In genomic region chr13:24280439-24281431, GRCm38 (mm10) we compare ENCODE assay signal across 7 mouse cellular contexts. TPM values are rescaled to one million over a fixed set of nuclear protein-coding genes. Genes with fewer than 3 reads are reported as not detected.
A peak's percentile ranks its signal among the peaks of the same experiment; 100 is the strongest.
DNase-seq lines count a peak whose midpoint lies in the region; ATAC-seq and TF ChIP-seq lines count a peak whose summit lies in the region.

Gene Carmil1, minus strand, starts transcription at chr13:24280795.

- H3K36me3 ChIP-seq in embryonic facial prominence, embryonic 11.5 days (replicated peaks; ENCODE audit: control insufficient read depth, insufficient read depth, low read depth, low read length), result no peaks in the 10 kb centered on the region
- no peaks in the 10 kb centered on the region for H3K36me3 ChIP-seq in heart, adult 2 months (ENCODE audit: control insufficient read depth, insufficient read depth, low read length)
- peaks cover 6% of the 10 kb centered on the region; the same call in 1 of the 2 replicates for H3K36me3 ChIP-seq in limb, embryonic 13.5 days
- no peaks in the 10 kb centered on the region for H3K36me3 ChIP-seq in midbrain, embryonic 15.5 days (replicated peaks)

- peak within 1 kb of the TSS; percentile 92 for H3K27ac ChIP-seq in embryonic facial prominence, embryonic 11.5 days (replicated peaks; ENCODE audit: low read depth, low read length)
- peak within 1 kb of the TSS; percentile 66 for H3K27ac ChIP-seq in heart, adult 2 months
- peak within 1 kb of the TSS; percentile 96 for H3K27ac ChIP-seq in limb, embryonic 13.5 days
- H3K27ac ChIP-seq in midbrain, embryonic 15.5 days, result peak within 1 kb of the TSS; percentile 98

- TF ChIP-seq EP300 in heart, adult 2 months (IDR thresholded peaks at IDR 0.05; ENCODE audit: insufficient read depth, low read depth, low read length), result no peak

- ATAC-seq in embryonic facial prominence, embryonic 11.5 days (replicated peaks; ENCODE audit: insufficient number of reproducible peaks, low FRiP score, low TSS enrichment, low read depth), result peak; percentile 98
- peak; percentile 98 for ATAC-seq in limb, embryonic 13.5 days (ENCODE audit: low FRiP score, low read depth)
- peak; percentile 99 for ATAC-seq in midbrain, embryonic 15.5 days (replicated peaks)

- H3K4me2 ChIP-seq in embryonic facial prominence, embryonic 11.5 days (ENCODE audit: low read depth, low read length), result peak within 1 kb of the TSS; percentile 89
- peak within 1 kb of the TSS; percentile 88 for H3K4me2 ChIP-seq in limb, embryonic 13.5 days (replicated peaks)
- peak within 1 kb of the TSS; percentile 88 for H3K4me2 ChIP-seq in midbrain, embryonic 15.5 days

- 0 out of 2 replicates have a peak, but pooled peaks have one; percentile 39 for TF ChIP-seq POLR2A in heart, adult 2 months (IDR thresholded peaks at IDR 0.05; ENCODE audit: insufficient read depth, low read depth, low read length)

- H3K4me1 ChIP-seq in embryonic facial prominence, embryonic 11.5 days (ENCODE audit: control insufficient read depth, insufficient read depth, low read length), result no peaks in the 10 kb centered on the region; the same call in 1 of the 2 replicates
- no peaks in the 10 kb centered on the region; the same call in 1 of the 2 replicates for H3K4me1 ChIP-seq in heart, adult 2 months (ENCODE audit: control insufficient read depth, insufficient read depth, low read length)
- H3K4me1 ChIP-seq in limb, embryonic 13.5 days, result peaks cover 30% of the 10 kb centered on the region
- peaks cover 22% of the 10 kb centered on the region for H3K4me1 ChIP-seq in midbrain, embryonic 15.5 days

- DNase-seq in adrenal gland, postnatal 14 days, result peak; percentile 91
- peak; percentile 90 for DNase-seq in embryonic facial prominence, embryonic 11.5 days (ENCODE audit: low spot score)
- peak; percentile 84 to 88 for DNase-seq in heart, adult 2 months
- DNase-seq in kidney, adult 9 months, result peak; percentile 88
- peak; percentile 29 to 69 for DNase-seq in spleen, postnatal 10 days (ENCODE audit: low spot score in 2 of 2)

- under 1% methylated on average over 91 of the region's 96 CpGs for WGBS in embryonic facial prominence, embryonic 11.5 days
- under 1% methylated on average over 90 of the region's 96 CpGs for WGBS in heart, adult 2 months
- WGBS in limb, embryonic 13.5 days, result under 1% methylated on average over 80 of the region's 96 CpGs
- WGBS in midbrain, embryonic 15.5 days, result under 1% methylated on average over 94 of the region's 96 CpGs

- peak within 1 kb of the TSS; percentile 59 for H3K4me3 ChIP-seq in embryonic facial prominence, embryonic 11.5 days (ENCODE audit: low read depth, low read length)
- peak within 1 kb of the TSS; percentile 63 for H3K4me3 ChIP-seq in heart, adult 2 months
- H3K4me3 ChIP-seq in limb, embryonic 13.5 days, result peak within 1 kb of the TSS; percentile 76
- peak within 1 kb of the TSS; percentile 87 for H3K4me3 ChIP-seq in midbrain, embryonic 15.5 days

- peak within 1 kb of the TSS; percentile 88 for H3K9ac ChIP-seq in embryonic facial prominence, embryonic 11.5 days (replicated peaks; ENCODE audit: low read length)
- H3K9ac ChIP-seq in heart, adult 2 months (ENCODE audit: low read depth, low read length), result peak within 1 kb of the TSS; percentile 83
- peak within 1 kb of the TSS; percentile 81 for H3K9ac ChIP-seq in limb, embryonic 13.5 days
- peak within 1 kb of the TSS; percentile 95 for H3K9ac ChIP-seq in midbrain, embryonic 15.5 days

- H3K27me3 ChIP-seq in embryonic facial prominence, embryonic 11.5 days (ENCODE audit: control insufficient read depth, insufficient read depth, low read length), result no peaks in the 10 kb centered on the region
- no peaks in the 10 kb centered on the region for H3K27me3 ChIP-seq in heart, adult 2 months (ENCODE audit: control insufficient read depth, insufficient read depth, low read length)
- no peaks in the 10 kb centered on the region for H3K27me3 ChIP-seq in limb, embryonic 13.5 days
- H3K27me3 ChIP-seq in midbrain, embryonic 15.5 days (replicated peaks), result no peaks in the 10 kb centered on the region

- TF ChIP-seq CTCF in heart, adult 2 months (IDR thresholded peaks at IDR 0.05), result peak; percentile 78

- intact Hi-C loops in heart, adult 2 months (cut with DNase I), result loop anchor here (1.0 to 5.0 kb wide), 3 partner anchors 167 to 448 kb away; no protein-coding TSS in a partner anchor

- H3K79me2 ChIP-seq in heart, adult 2 months (replicated peaks; ENCODE audit: control insufficient read depth, insufficient read depth, low read length), result no peaks in the 10 kb centered on the region

- no peaks in the 10 kb centered on the region for H3K9me3 ChIP-seq in embryonic facial prominence, embryonic 11.5 days (replicated peaks; ENCODE audit: control insufficient read depth, low read length)
- no peaks in the 10 kb centered on the region for H3K9me3 ChIP-seq in limb, embryonic 13.5 days
- H3K9me3 ChIP-seq in midbrain, embryonic 15.5 days, result no peaks in the 10 kb centered on the region

RNA-seq across cellular contexts. Expression of gene Carmil1, which starts in this region (rescaled TPM):
- 33.2 and 40.4 TPM in 2 replicates for total RNA-seq in adrenal gland, postnatal 14 days (2021)
- 24.0 and 25.0 TPM in 2 replicates for polyA plus RNA-seq in embryonic facial prominence, embryonic 11.5 days (2014; fragmentation: Nextera tagmentation; extraction: Ambion mirVana)
- total RNA-seq in heart, adult 2 months (2021), result 1 to 10 TPM; 4.4 to 6.9 TPM
- 1.2 and 1.4 TPM in 2 replicates for polyA plus RNA-seq in heart, adult 2 months (2012; rRNA removed)
- 44.7 and 44.8 TPM in 2 replicates for polyA plus RNA-seq in limb, embryonic 13.5 days (2015; fragmentation: Nextera tagmentation; extraction: Ambion mirVana)
- 33.4 and 41.3 TPM in 2 replicates for polyA plus RNA-seq in midbrain, embryonic 15.5 days (2015; fragmentation: Nextera tagmentation; extraction: Ambion mirVana)

Comparison
In these comparisons a context has a peak if more than half of its experiments do, and no peak if none do; other contexts are left out.
1. Peak in every context shown above with its lines: DNase-seq, ATAC-seq, H3K4me3 ChIP-seq and H3K27ac ChIP-seq.
2. RNA of gene Carmil1 (polyA plus RNA-seq): 44.7 to 44.8 TPM in limb, embryonic 13.5 days, 33.4 to 41.3 TPM in midbrain, embryonic 15.5 days and 24.0 to 25.0 TPM in embryonic facial prominence, embryonic 11.5 days; 1.2 to 1.4 TPM in heart, adult 2 months; every median in the first group is over 10 times any median in the second.